Mouse (Mus musculus) midbrain, embryonic 10.5 days (tissue): ENCODE measurements at regions not wholly inside any gene's neighbourhood (a gene's known extent, or its start where the extent isn't known, plus 50 kb on each side); places are given as distances from the start of the nearest gene placed in this dataset.

Experiments
- DNase-seq: peaks from one replicate; pipeline ENCODE4 v3.0.0-alpha.2; 2017; ENCODE audit warnings: low spot score
- H3K27ac ChIP-seq: fragments of 300-500 bp; sonication (generic); replicated peaks from 2 replicates; pipeline ENCODE4 v1.5.1; 2016; ENCODE audit warnings: mild to moderate bottlenecking
- H3K27me3 ChIP-seq: fragments of 300-500 bp; sonication (generic); 2 replicates; pipeline ENCODE4 v1.6.1; 2016; ENCODE audit warnings: low read depth, mild to moderate bottlenecking; ENCODE audit not compliant: poor library complexity, severe bottlenecking
- H3K36me3 ChIP-seq: fragments of 300-500 bp; sonication (generic); 2 replicates; pipeline ENCODE4 v1.6.1; 2016; ENCODE audit warnings: mild to moderate bottlenecking, moderate library complexity
- H3K4me1 ChIP-seq: fragments of 300-500 bp; sonication (generic); 2 replicates; pipeline ENCODE4 v1.6.1; 2016
- H3K4me3 ChIP-seq: fragments of 300-500 bp; sonication (generic); 2 replicates; pipeline ENCODE4 v1.5.1; 2016; ENCODE audit warnings: mild to moderate bottlenecking, moderate library complexity
- H3K9me3 ChIP-seq: fragments of 300-500 bp; sonication (generic); replicated peaks from 2 replicates; pipeline ENCODE4 v1.6.1; 2016; ENCODE audit warnings: mild to moderate bottlenecking
- WGBS: fragments of 180-500 bp; shearing (Covaris S2); methylation state at CpG from one replicate; pipeline ENCODE4 v1.1.7; 2016; 5-methylcytosine and 5-hydroxymethylcytosine counted together

GRCm38 (mm10) chr15:14000952-14001351, 827.5 kb upstream of the Cdh6 start:
- Histone ChIP-seq H3K27me3 (no peaks in the 10 kb centered on the region), H3K36me3 (no peaks in the 10 kb centered on the region), H3K9me3 (no peaks in the 10 kb centered on the region), H3K4me1 (no peaks in the 10 kb centered on the region), H3K4me3 (no peak overlapping the region), H3K27ac (no peak overlapping the region)
- no peak for DNase-seq

DNA sequence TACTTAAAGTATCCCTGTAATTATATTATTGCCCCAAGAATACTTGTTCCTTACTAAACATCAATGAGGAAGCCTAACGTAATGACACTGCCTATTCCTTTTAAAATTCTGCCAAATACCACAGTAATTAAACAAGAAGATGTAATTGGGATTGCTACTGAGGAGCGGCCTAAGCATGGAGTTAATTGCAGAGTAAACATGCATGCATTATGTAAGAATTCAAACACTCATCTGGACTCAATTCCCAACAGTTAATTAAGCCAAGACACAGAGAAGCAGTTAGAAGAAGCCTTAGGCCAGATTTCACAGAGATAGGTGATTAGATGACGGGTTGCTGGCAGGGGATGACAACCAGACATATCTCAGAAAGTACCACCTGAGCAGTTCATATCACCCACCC, 816.3 kb upstream of the Cdh6 start:
- Histone ChIP-seq H3K27me3 (no peaks in the 10 kb centered on the region), H3K4me1 (peaks cover 4% of the 10 kb centered on the region; the same call in 1 of the 2 replicates), H3K4me3 (no peak overlapping the region), H3K9me3 (no peaks in the 10 kb centered on the region), H3K36me3 (no peaks in the 10 kb centered on the region), H3K27ac (no peak overlapping the region)
- DNase-seq: no peak
- 73% methylated on average over 3 of the region's 3 CpGs for WGBS

DNA sequence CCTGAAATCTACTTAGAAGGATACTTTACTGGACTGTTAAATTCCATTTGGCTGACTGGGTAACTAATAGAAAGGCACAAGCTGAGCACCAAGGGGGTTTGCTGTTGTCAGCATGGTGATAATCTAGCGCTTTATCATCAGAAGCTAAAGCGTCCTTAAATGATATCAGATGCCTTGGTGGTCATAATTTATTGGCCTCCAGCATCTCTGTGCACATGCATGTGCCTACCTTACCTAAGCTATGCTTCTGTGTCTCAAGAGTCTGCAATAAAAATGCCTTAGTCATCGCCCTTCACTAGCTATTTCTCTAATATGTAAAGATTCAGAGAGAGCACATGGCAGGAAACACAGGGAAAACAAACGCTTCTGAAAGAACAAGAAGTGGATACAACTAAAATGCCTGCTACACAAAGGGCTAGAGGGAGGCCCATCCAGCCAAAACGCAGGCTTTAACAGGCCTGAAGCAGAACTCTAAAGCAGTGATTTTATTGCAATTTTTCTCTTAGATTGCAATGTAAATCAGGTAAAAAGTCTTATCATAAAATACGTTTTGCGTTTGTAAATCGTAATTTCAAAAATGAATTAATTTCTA, 815.5 kb upstream of the Cdh6 start:
- H3K27me3 ChIP-seq: no peaks in the 10 kb centered on the region
- peaks cover 4% of the 10 kb centered on the region; the same call in 1 of the 2 replicates for H3K4me1 ChIP-seq
- 82% methylated on average over 8 of the region's 8 CpGs for WGBS
- no peaks in the 10 kb centered on the region for H3K9me3 ChIP-seq
- no peak for DNase-seq
- no peaks in the 10 kb centered on the region for H3K36me3 ChIP-seq
- no peak overlapping the region for H3K27ac ChIP-seq
- no peak overlapping the region for H3K4me3 ChIP-seq

- Histone ChIP-seq H3K36me3 (no peaks in the 10 kb centered on the region), H3K27me3 (no peaks in the 10 kb centered on the region), H3K27ac (no peak overlapping the region), H3K4me3 (no peak overlapping the region), H3K4me1 (peaks cover 16% of the 10 kb centered on the region), H3K9me3 (no peaks in the 10 kb centered on the region)
- peak; percentile 62 for DNase-seq
- WGBS: 15% methylated on average over 7 of the region's 7 CpGs
Measured at GRCm38 (mm10) chr15:13969811-13970210, 796.3 kb upstream of the Cdh6 start.
